Mouse (Mus musculus) testis, adult 2 months (tissue): ENCODE data around the gene Adamtsl4.

Experiments used
- CTCF ChIP-seq: fragments of 200-500 bp; IDR thresholded peaks from 2 replicates; pipeline ENCODE4 v1.5.1; 2012; ENCODE audit warnings: low read depth, mild to moderate bottlenecking, inconsistent platforms, low read length, moderate library complexity; ENCODE audit not compliant: control insufficient read depth, insufficient read depth, insufficient replicate concordance
- POLR2A ChIP-seq: fragments of 200-500 bp; IDR thresholded peaks from 2 replicates; pipeline ENCODE4 v1.6.1; 2012; ENCODE audit warnings: low read depth, mild to moderate bottlenecking, inconsistent platforms, low read length, moderate library complexity; ENCODE audit not compliant: control insufficient read depth

DNA sequence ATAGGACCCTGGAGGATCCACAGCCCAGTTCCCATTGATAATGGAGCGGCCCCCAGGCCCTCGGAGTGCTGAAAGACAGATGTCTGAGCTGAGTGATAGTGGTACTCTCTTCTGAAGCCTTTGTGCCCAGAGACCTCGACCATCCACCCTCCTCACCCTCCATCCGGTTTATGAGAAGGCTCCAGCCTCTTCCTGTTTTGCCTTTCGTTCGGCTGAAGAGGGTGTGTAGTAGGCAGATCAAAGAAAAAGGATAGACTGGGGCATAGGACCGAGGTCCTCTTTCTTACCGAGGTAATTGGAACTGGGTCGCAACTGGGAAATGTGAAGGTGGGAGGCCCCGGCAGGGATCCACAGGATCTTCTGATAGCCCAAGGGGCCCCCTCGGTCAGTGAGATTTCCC is 6.4 kb downstream of the Adamtsl4 start:
- no peak for TF ChIP-seq CTCF
- TF ChIP-seq POLR2A, result no peak
